In genomic region chr15:80147511-80147910, GRCm38 (mm10) we compare ENCODE assay signal across 22 mouse cellular contexts. TPM values are rescaled to one million over a fixed set of nuclear protein-coding genes. Genes with fewer than 3 reads are reported as not detected.
DNase-seq lines count a peak whose midpoint lies in the region; ATAC-seq and TF ChIP-seq lines count a peak whose summit lies in the region.
"Had no signal": no experiment of that assay in that cellular context is flagged by ENCODE, and none has a peak within 500 bp of the region (broad histone marks: within the 10 kb centered on the region; RNA-seq: fewer than 3 reads in every experiment).

No protein-coding gene starts in this region.

- peaks cover 66% of the 10 kb centered on the region for H3K36me3 ChIP-seq in heart, embryonic 12.5 days
- peaks cover 10% of the 10 kb centered on the region for H3K36me3 ChIP-seq in heart, embryonic 11.5 days (ENCODE audit: control insufficient read depth, insufficient read depth, low read length)
- H3K36me3 ChIP-seq in heart, postnatal 0 days (replicated peaks; ENCODE audit: control insufficient read depth, insufficient read depth, low read length), result peaks cover 53% of the 10 kb centered on the region
- peaks cover 68% of the 10 kb centered on the region for H3K36me3 ChIP-seq in midbrain, embryonic 12.5 days
- H3K36me3 ChIP-seq in midbrain, embryonic 15.5 days (replicated peaks), result peaks cover 10% of the 10 kb centered on the region; the same call in 1 of the 2 replicates

- H3K4me2 ChIP-seq in heart, embryonic 12.5 days, result no peak overlapping the region
- H3K4me2 ChIP-seq in heart, embryonic 11.5 days, result no peak overlapping the region
- H3K4me2 ChIP-seq in heart, postnatal 0 days (ENCODE audit: low read depth, low read length), result no peak overlapping the region
- no peak overlapping the region for H3K4me2 ChIP-seq in midbrain, embryonic 12.5 days (replicated peaks)
- no peak overlapping the region for H3K4me2 ChIP-seq in midbrain, embryonic 15.5 days
- H3K4me2 ChIP-seq: forebrain, embryonic 13.5 days; hindbrain, embryonic 15.5 days had no signal

- H3K27me3 ChIP-seq in heart, embryonic 12.5 days (replicated peaks), result no peaks in the 10 kb centered on the region
- H3K27me3 ChIP-seq in heart, embryonic 11.5 days (ENCODE audit: control insufficient read depth, insufficient read depth, low read length), result no peaks in the 10 kb centered on the region
- no peaks in the 10 kb centered on the region for H3K27me3 ChIP-seq in heart, postnatal 0 days (ENCODE audit: control insufficient read depth, insufficient read depth, low read length)
- H3K27me3 ChIP-seq in midbrain, embryonic 12.5 days, result no peaks in the 10 kb centered on the region
- H3K27me3 ChIP-seq in midbrain, embryonic 15.5 days (replicated peaks), result no peaks in the 10 kb centered on the region
- H3K27me3 ChIP-seq: forebrain, embryonic 13.5 days; hindbrain, embryonic 15.5 days had no signal

- peaks cover 27% of the 10 kb centered on the region for H3K4me1 ChIP-seq in heart, embryonic 12.5 days (replicated peaks)
- peaks cover 15% of the 10 kb centered on the region for H3K4me1 ChIP-seq in heart, embryonic 11.5 days (ENCODE audit: control insufficient read depth, insufficient read depth, low read length)
- H3K4me1 ChIP-seq in heart, postnatal 0 days (ENCODE audit: control insufficient read depth, insufficient read depth), result peaks cover 25% of the 10 kb centered on the region
- peaks cover 5% of the 10 kb centered on the region; the same call in 1 of the 2 replicates for H3K4me1 ChIP-seq in midbrain, embryonic 12.5 days
- no peaks in the 10 kb centered on the region; the same call in 1 of the 2 replicates for H3K4me1 ChIP-seq in midbrain, embryonic 15.5 days
- H3K4me1 ChIP-seq: forebrain, embryonic 13.5 days; hindbrain, embryonic 15.5 days had no signal

- no peaks in the 10 kb centered on the region for H3K9me3 ChIP-seq in heart, embryonic 12.5 days (replicated peaks)
- no peaks in the 10 kb centered on the region for H3K9me3 ChIP-seq in heart, embryonic 11.5 days (replicated peaks; ENCODE audit: control insufficient read depth, low read length)
- H3K9me3 ChIP-seq in heart, postnatal 0 days (replicated peaks; ENCODE audit: control insufficient read depth, low read length), result no peaks in the 10 kb centered on the region
- H3K9me3 ChIP-seq in midbrain, embryonic 12.5 days, result no peaks in the 10 kb centered on the region
- H3K9me3 ChIP-seq in midbrain, embryonic 15.5 days, result no peaks in the 10 kb centered on the region
- H3K9me3 ChIP-seq: embryonic facial prominence, embryonic 10.5 days; forebrain, embryonic 13.5 days; G1E; hindbrain, embryonic 15.5 days had no signal

- H3K27ac ChIP-seq in heart, embryonic 12.5 days (ENCODE audit: poor library complexity, severe bottlenecking), result 0 out of 2 replicates have a peak overlapping the region, but pooled peaks have one; percentile 13
- H3K27ac ChIP-seq in heart, embryonic 11.5 days (ENCODE audit: low read depth, low read length), result no peak overlapping the region
- H3K27ac ChIP-seq in heart, postnatal 0 days (ENCODE audit: low read depth), result 0 out of 2 replicates have a peak overlapping the region, but pooled peaks have one; percentile 43
- peak overlapping the region; percentile 30; the same call in 1 of the 2 replicates for H3K27ac ChIP-seq in midbrain, embryonic 12.5 days (replicated peaks)
- no peak overlapping the region for H3K27ac ChIP-seq in midbrain, embryonic 15.5 days
- H3K27ac ChIP-seq: embryonic facial prominence, embryonic 10.5 days; forebrain, embryonic 13.5 days; hindbrain, embryonic 15.5 days had no signal

- H3K9ac ChIP-seq in heart, embryonic 12.5 days, result no peak overlapping the region
- no peak overlapping the region for H3K9ac ChIP-seq in heart, embryonic 11.5 days (ENCODE audit: low read depth, low read length)
- peak overlapping the region; percentile 20; the same call in 1 of the 2 replicates for H3K9ac ChIP-seq in heart, postnatal 0 days (replicated peaks; ENCODE audit: low read depth, low read length)
- H3K9ac ChIP-seq in midbrain, embryonic 12.5 days (replicated peaks), result no peak overlapping the region
- no peak overlapping the region for H3K9ac ChIP-seq in midbrain, embryonic 15.5 days
- H3K9ac ChIP-seq: forebrain, embryonic 13.5 days; forebrain, postnatal 0 days; hindbrain, embryonic 15.5 days had no signal

- TF ChIP-seq CTCF in heart, postnatal 0 days (IDR thresholded peaks at IDR 0.05; ENCODE audit: low read depth), result no peak

- no peak overlapping the region for H3K4me3 ChIP-seq in heart, embryonic 12.5 days
- H3K4me3 ChIP-seq in heart, embryonic 11.5 days (ENCODE audit: low read depth, low read length), result no peak overlapping the region
- H3K4me3 ChIP-seq in heart, postnatal 0 days (ENCODE audit: low read depth, low read length), result no peak overlapping the region
- no peak overlapping the region for H3K4me3 ChIP-seq in midbrain, embryonic 12.5 days
- H3K4me3 ChIP-seq in midbrain, embryonic 15.5 days, result no peak overlapping the region
- H3K4me3 ChIP-seq: embryonic facial prominence, embryonic 10.5 days; forebrain, embryonic 13.5 days; heart, adult 2 months; hindbrain, embryonic 15.5 days had no signal

- WGBS in heart, embryonic 12.5 days, result 42% methylated on average over 5 of the region's 5 CpGs
- WGBS in heart, embryonic 11.5 days (ENCODE audit: insufficient replicate concordance), result 53% methylated on average over 5 of the region's 5 CpGs
- WGBS in heart, postnatal 0 days, result 43% methylated on average over 5 of the region's 5 CpGs
- 73% methylated on average over 5 of the region's 5 CpGs for WGBS in midbrain, embryonic 12.5 days
- WGBS in midbrain, embryonic 15.5 days, result 74% methylated on average over 5 of the region's 5 CpGs

- DNase-seq in adrenal gland, postnatal 10 days, result peak; percentile 36
- no peak for DNase-seq in adrenal gland, postnatal 36 days
- DNase-seq in heart, postnatal 0 days (ENCODE audit: low spot score), result no peak
- no peak for DNase-seq in heart, adult 11 months
- DNase-seq: adrenal gland, postnatal 25 days; B cell, adult 2 months; cerebellum, adult 2 months; cerebellum, postnatal 10 days; forebrain, postnatal 0 days; gastrocnemius, postnatal 36 days; heart, adult 2 months; heart, postnatal 36 days had no signal

- TF ChIP-seq EP300 in heart, postnatal 0 days (IDR thresholded peaks at IDR 0.05; ENCODE audit: low read depth), result no peak

- ATAC-seq in heart, embryonic 12.5 days (ENCODE audit: insufficient number of reproducible peaks, low FRiP score), result no peak
- ATAC-seq in heart, embryonic 11.5 days (replicated peaks; ENCODE audit: insufficient number of reproducible peaks, low FRiP score, low TSS enrichment), result no peak
- ATAC-seq in heart, postnatal 0 days (ENCODE audit: insufficient read depth, low read depth), result no peak
- no peak for ATAC-seq in midbrain, embryonic 12.5 days (ENCODE audit: low FRiP score, low read depth)
- no peak for ATAC-seq in midbrain, embryonic 15.5 days (replicated peaks)
- ATAC-seq: CD4-positive, CD25-positive, alpha-beta regulatory T cell, adult 4 months; forebrain, embryonic 13.5 days; forebrain, postnatal 0 days; intestine, embryonic 16.5 days had no signal

RNA-seq across cellular contexts. Expression of gene Tab1, which starts 14.6 kb away (rescaled TPM):
- 10 to 100 TPM; 16.3 to 28.9 TPM for total RNA-seq in adrenal gland, postnatal 10 days (2021)
- total RNA-seq in adrenal gland, postnatal 36 days (2021), result 10 to 100 TPM; 11.9 to 18.3 TPM
- polyA plus RNA-seq in heart, embryonic 12.5 days (2016; fragmentation: Nextera tagmentation; extraction: Ambion mirVana), result 30.5 TPM in 2 replicates
- polyA plus RNA-seq in heart, embryonic 11.5 days (2014; fragmentation: Nextera tagmentation; extraction: Ambion mirVana), result 18.8 and 25.1 TPM in 2 replicates
- total RNA-seq in heart, postnatal 0 days (2014; rRNA removed; ENCODE audit: low replicate concordance), result 37.3 and 41.2 TPM in 2 replicates
- 25.0 and 29.1 TPM in 2 replicates for polyA plus RNA-seq in heart, postnatal 0 days (2015; fragmentation: Nextera tagmentation; extraction: Ambion mirVana)
- 41.9 and 43.6 TPM in 2 replicates for polyA plus RNA-seq in midbrain, embryonic 12.5 days (2016; fragmentation: Nextera tagmentation; extraction: Ambion mirVana)
- polyA plus RNA-seq in midbrain, embryonic 15.5 days (2015; fragmentation: Nextera tagmentation; extraction: Ambion mirVana), result 42.5 and 43.5 TPM in 2 replicates

RNA-seq across cellular contexts. Expression of gene Mgat3, which starts 26.0 kb away (rescaled TPM):
- total RNA-seq in adrenal gland, postnatal 10 days (2021), result 1 to 10 TPM; 6.0 to 8.0 TPM
- total RNA-seq in adrenal gland, postnatal 36 days (2021), result 10 to 100 TPM in 1 of 2 experiments, 1 to 10 TPM in 1; 7.0 to 10.3 TPM
- 1.4 TPM in 2 replicates for polyA plus RNA-seq in heart, embryonic 12.5 days (2016; fragmentation: Nextera tagmentation; extraction: Ambion mirVana)
- polyA plus RNA-seq in heart, embryonic 11.5 days (2014; fragmentation: Nextera tagmentation; extraction: Ambion mirVana), result 1.8 and 2.1 TPM in 2 replicates
- 0.89 and 1.9 TPM in 2 replicates for total RNA-seq in heart, postnatal 0 days (2014; rRNA removed; ENCODE audit: low replicate concordance)
- 0.23 and 0.47 TPM in 2 replicates for polyA plus RNA-seq in heart, postnatal 0 days (2015; fragmentation: Nextera tagmentation; extraction: Ambion mirVana)
- 11.8 and 13.1 TPM in 2 replicates for polyA plus RNA-seq in midbrain, embryonic 12.5 days (2016; fragmentation: Nextera tagmentation; extraction: Ambion mirVana)
- polyA plus RNA-seq in midbrain, embryonic 15.5 days (2015; fragmentation: Nextera tagmentation; extraction: Ambion mirVana), result 15.5 and 16.3 TPM in 2 replicates
- total RNA-seq: G1E had no signal
- polyA plus RNA-seq: G1E had no signal

RNA-seq across cellular contexts. Expression of gene Rpl3, which starts 55.8 kb away (rescaled TPM):
- 100 to 1,000 TPM; 672 to 709 TPM for total RNA-seq in adrenal gland, postnatal 10 days (2021)
- 100 to 1,000 TPM; 602 to 611 TPM for total RNA-seq in adrenal gland, postnatal 36 days (2021)
- 601 and 631 TPM in 2 replicates for polyA plus RNA-seq in heart, embryonic 12.5 days (2016; fragmentation: Nextera tagmentation; extraction: Ambion mirVana)
- 861 and 879 TPM in 2 replicates for polyA plus RNA-seq in heart, embryonic 11.5 days (2014; fragmentation: Nextera tagmentation; extraction: Ambion mirVana)
- 763 and 766 TPM in 2 replicates for total RNA-seq in heart, postnatal 0 days (2014; rRNA removed; ENCODE audit: low replicate concordance)
- 480 and 487 TPM in 2 replicates for polyA plus RNA-seq in heart, postnatal 0 days (2015; fragmentation: Nextera tagmentation; extraction: Ambion mirVana)
- 652 and 673 TPM in 2 replicates for polyA plus RNA-seq in midbrain, embryonic 12.5 days (2016; fragmentation: Nextera tagmentation; extraction: Ambion mirVana)
- polyA plus RNA-seq in midbrain, embryonic 15.5 days (2015; fragmentation: Nextera tagmentation; extraction: Ambion mirVana), result 522 and 525 TPM in 2 replicates

RNA-seq across cellular contexts. Expression of gene Syngr1, which starts 56.4 kb away (rescaled TPM):
- 10 to 100 TPM; 30.2 to 35.0 TPM for total RNA-seq in adrenal gland, postnatal 10 days (2021)
- total RNA-seq in adrenal gland, postnatal 36 days (2021), result 10 to 100 TPM; 28.0 to 31.5 TPM
- polyA plus RNA-seq in heart, embryonic 12.5 days (2016; fragmentation: Nextera tagmentation; extraction: Ambion mirVana), result 17.2 and 19.0 TPM in 2 replicates
- 15.2 and 20.7 TPM in 2 replicates for polyA plus RNA-seq in heart, embryonic 11.5 days (2014; fragmentation: Nextera tagmentation; extraction: Ambion mirVana)
- 104 and 144 TPM in 2 replicates for total RNA-seq in heart, postnatal 0 days (2014; rRNA removed; ENCODE audit: low replicate concordance)
- 140 and 150 TPM in 2 replicates for polyA plus RNA-seq in heart, postnatal 0 days (2015; fragmentation: Nextera tagmentation; extraction: Ambion mirVana)
- 10.8 and 10.9 TPM in 2 replicates for polyA plus RNA-seq in midbrain, embryonic 12.5 days (2016; fragmentation: Nextera tagmentation; extraction: Ambion mirVana)
- 61.4 and 62.1 TPM in 2 replicates for polyA plus RNA-seq in midbrain, embryonic 15.5 days (2015; fragmentation: Nextera tagmentation; extraction: Ambion mirVana)

Comparison
In these comparisons a context has a peak if more than half of its experiments do, and no peak if none do; other contexts are left out.
1. H3K27ac ChIP-seq: peak in heart, embryonic 12.5 days (single experiment), heart, postnatal 0 days (single experiment) and midbrain, embryonic 12.5 days (single experiment); none in heart, embryonic 11.5 days (single experiment) and midbrain, embryonic 15.5 days (single experiment).